Mouse (Mus musculus): ENCODE results near the gene Arhgef2.

- TF ChIP-seq POLR2A (IDR thresholded peaks at IDR 0.05; ENCODE audit: control insufficient read depth, extremely low read depth, insufficient read depth, low read length, poor library complexity) (no peak), CTCF (IDR thresholded peaks at IDR 0.05; ENCODE audit: borderline replicate concordance, control insufficient read depth, extremely low read depth, insufficient read depth, low read length, poor library complexity) (no peak)
These were observed 48.9 kb downstream of the Arhgef2 start for GRCm38 (mm10) chr3:88654621-88655020.
